Mouse (Mus musculus) liver, postnatal 0 days (tissue): Measurements from ENCODE around the gene Extl2.

Source experiments
- CTCF ChIP-seq: sonication (generic); IDR thresholded peaks from 2 replicates; pipeline ENCODE4 v1.5.1; 2016; ENCODE audit warnings: antibody characterized with exemption, low read depth
- EP300 ChIP-seq: IDR thresholded peaks from 2 replicates; pipeline ENCODE4 v1.6.1; 2016; ENCODE audit warnings: antibody characterized with exemption, low read depth, mild to moderate bottlenecking

DNA sequence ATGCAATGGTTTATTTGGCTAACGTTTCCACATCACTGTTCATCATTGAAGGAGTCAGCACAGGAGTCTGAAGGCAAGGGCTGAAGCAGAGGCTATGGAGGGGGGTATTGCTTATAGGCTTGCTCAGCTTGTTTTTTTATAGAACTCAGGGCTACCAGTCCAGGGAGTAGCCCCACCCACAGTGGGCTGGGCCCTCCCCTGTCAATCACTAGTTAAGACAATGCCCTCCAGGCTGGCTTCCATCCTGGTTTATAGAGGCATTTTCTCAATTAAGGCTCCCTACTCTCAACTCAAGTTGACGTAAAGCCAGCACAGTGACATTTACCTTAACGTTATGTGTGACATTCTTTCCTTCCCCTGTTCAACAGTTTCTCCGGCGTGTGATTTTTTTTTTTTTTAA is 17.4 kb downstream of the Extl2 start:
- no peak for TF ChIP-seq CTCF
- TF ChIP-seq EP300 = no peak
